Mouse (Mus musculus): ENCODE measurements around the gene Zdhhc23. TPM values are rescaled to one million over a fixed set of nuclear protein-coding genes. Genes with fewer than 3 reads are reported as not detected.
A peak's percentile ranks its signal among the peaks of the same experiment; 100 is the strongest.

The Zdhhc23 gene
- polyA plus RNA-seq, 1 experiment from 2014 or later: 2.7 TPM

DNA sequence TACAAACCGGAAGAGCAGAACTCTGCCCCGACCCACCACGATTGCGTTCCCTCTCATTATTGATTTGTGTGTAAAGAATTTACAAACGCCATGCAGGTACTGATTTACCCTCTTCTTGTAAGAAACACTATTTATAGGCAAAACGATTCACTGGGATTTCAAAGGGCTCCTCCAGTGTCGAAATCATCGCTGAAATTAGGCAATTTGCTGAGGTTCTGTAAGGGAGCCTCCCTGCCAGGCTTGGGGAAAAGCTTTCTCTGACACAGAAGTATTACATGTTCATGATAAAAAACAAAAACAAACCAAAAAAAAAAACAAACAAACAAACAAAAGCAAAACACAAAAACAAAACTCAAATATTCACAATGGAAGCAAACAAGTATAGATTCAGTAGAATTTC is 19.5 kb upstream of the Zdhhc23 start:
- Histone ChIP-seq H3K27me3 (replicated peaks) (no peaks in the 10 kb centered on the region), H3K27ac (no peak overlapping the region), H3K36me3 (no peaks in the 10 kb centered on the region), H3K4me2 (replicated peaks) (no peak overlapping the region), H3K4me1 (replicated peaks) (no peaks in the 10 kb centered on the region), H3K9me3 (no peaks in the 10 kb centered on the region), H3K9ac (no peak overlapping the region), H3K4me3 (replicated peaks) (no peak overlapping the region)
- ATAC-seq: no peak
- WGBS: 79% methylated on average over 8 of the region's 8 CpGs

DNA sequence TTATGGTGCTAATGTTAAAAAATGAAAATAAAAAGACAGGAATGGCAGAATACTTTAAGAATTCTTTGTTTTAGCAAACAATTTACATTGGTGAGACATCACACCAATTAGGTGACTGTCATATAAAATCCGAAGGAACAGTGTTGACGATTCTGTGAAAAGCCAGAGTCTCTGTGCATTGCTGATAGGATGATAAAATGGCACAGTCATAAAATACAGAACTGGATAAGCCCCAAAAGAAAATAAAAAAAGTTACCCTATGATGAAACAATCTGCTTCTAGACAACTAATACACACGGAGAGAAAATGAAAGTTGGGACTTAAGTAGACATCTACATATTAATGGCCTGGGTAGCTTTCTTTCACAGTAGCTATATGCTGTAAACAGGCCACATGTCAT is 15.0 kb upstream of the Zdhhc23 start:
- Histone ChIP-seq H3K36me3 (no peaks in the 10 kb centered on the region), H3K27ac (no peak overlapping the region), H3K4me2 (replicated peaks) (no peak overlapping the region), H3K4me1 (replicated peaks) (no peaks in the 10 kb centered on the region), H3K9me3 (no peaks in the 10 kb centered on the region), H3K9ac (no peak overlapping the region), H3K27me3 (replicated peaks) (no peaks in the 10 kb centered on the region), H3K4me3 (replicated peaks) (no peak overlapping the region)
- 70% methylated on average over 3 of the region's 3 CpGs for WGBS
- no peak for ATAC-seq

DNA sequence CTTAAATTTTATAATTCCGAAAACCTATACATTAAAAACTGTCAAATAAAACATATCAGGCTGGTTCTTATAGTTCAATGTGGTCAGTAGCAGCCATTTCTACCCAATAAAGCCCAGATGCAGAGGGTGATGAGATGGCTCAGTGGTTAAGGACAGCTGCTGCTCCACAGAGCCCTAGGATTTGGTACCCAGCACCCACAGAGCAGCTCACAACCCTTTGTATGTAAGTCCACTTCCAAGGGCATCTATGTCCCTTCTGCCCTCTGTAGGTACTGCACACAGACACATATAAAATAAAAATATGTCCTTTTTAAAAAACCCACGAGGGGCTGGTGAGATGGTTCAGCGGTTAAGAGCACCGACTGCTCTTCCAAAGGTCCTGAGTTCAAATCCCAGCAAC is 6.7 kb upstream of the Zdhhc23 start:
- no peak for ATAC-seq
- Histone ChIP-seq H3K9ac (no peak overlapping the region), H3K9me3 (no peaks in the 10 kb centered on the region), H3K27ac (no peak overlapping the region), H3K4me1 (replicated peaks) (no peaks in the 10 kb centered on the region), H3K36me3 (no peaks in the 10 kb centered on the region), H3K27me3 (replicated peaks) (no peaks in the 10 kb centered on the region), H3K4me2 (replicated peaks) (no peak overlapping the region), H3K4me3 (replicated peaks) (no peak overlapping the region)
- WGBS: 94% methylated on average over 4 of the region's 4 CpGs

DNA sequence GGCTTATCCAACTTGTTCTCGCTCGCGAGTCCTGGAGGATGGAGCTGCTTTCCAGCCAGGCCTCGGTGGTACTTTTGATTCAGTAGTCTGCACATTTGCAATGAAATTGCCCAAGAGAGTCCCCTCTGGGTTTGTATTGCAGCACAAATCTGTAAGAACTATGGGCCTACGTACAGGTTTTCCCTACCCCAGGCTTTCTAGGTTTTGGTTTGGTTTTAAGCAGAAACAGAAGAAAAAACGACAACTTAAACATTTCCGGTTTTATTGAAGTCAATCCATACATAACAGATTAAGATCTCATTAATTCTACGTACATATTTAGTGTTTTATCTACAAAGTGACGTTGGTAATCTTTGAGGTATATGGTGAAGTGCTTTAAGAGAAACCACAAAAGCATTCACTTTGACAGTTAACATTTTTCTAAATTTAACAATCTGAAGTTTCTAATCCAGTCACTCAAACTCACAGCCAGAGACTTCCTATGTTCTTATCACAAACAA is 569 bp upstream of the Zdhhc23 start:
- Histone ChIP-seq H3K4me1 (replicated peaks) (0 out of 2 replicates have a peak, but pooled peaks cover 4% of the 10 kb centered on the region), H3K27me3 (replicated peaks) (peaks cover 6% of the 10 kb centered on the region), H3K27ac (no peak overlapping the region), H3K36me3 (no peaks in the 10 kb centered on the region), H3K4me2 (replicated peaks) (peak overlapping the region; percentile 99), H3K9ac (peak overlapping the region; percentile 59), H3K4me3 (replicated peaks) (peak overlapping the region; percentile 70), H3K9me3 (no peaks in the 10 kb centered on the region)
- 26% methylated on average over 9 of the region's 9 CpGs for WGBS
- no peak for ATAC-seq

DNA sequence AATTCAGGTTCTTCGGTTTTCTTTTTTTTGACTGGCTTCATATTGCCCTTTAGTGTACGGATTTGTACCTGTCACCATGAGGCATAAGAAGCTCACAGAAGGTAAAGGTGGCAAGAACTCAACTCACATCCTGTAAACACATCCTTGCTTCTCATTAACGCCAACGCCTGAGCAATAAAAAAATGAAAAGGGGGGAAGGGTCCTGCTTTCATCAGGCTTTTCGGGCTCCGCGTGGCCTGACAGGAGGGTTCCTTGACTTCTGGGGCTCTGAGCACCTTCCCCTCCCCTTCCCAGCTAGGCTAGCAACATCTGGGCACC is 622 bp downstream of the Zdhhc23 start:
- Histone ChIP-seq H3K27ac (no peak overlapping the region), H3K4me1 (replicated peaks) (0 out of 2 replicates have a peak, but pooled peaks cover 4% of the 10 kb centered on the region), H3K4me2 (replicated peaks) (peak overlapping the region; percentile 99), H3K4me3 (replicated peaks) (peak overlapping the region; percentile 70), H3K9ac (peak overlapping the region; percentile 59; the same call in 1 of the 2 replicates), H3K27me3 (replicated peaks) (peaks cover 6% of the 10 kb centered on the region), H3K9me3 (no peaks in the 10 kb centered on the region), H3K36me3 (no peaks in the 10 kb centered on the region)
- ATAC-seq: no peak
- WGBS: 19% methylated on average over 7 of the region's 7 CpGs

DNA sequence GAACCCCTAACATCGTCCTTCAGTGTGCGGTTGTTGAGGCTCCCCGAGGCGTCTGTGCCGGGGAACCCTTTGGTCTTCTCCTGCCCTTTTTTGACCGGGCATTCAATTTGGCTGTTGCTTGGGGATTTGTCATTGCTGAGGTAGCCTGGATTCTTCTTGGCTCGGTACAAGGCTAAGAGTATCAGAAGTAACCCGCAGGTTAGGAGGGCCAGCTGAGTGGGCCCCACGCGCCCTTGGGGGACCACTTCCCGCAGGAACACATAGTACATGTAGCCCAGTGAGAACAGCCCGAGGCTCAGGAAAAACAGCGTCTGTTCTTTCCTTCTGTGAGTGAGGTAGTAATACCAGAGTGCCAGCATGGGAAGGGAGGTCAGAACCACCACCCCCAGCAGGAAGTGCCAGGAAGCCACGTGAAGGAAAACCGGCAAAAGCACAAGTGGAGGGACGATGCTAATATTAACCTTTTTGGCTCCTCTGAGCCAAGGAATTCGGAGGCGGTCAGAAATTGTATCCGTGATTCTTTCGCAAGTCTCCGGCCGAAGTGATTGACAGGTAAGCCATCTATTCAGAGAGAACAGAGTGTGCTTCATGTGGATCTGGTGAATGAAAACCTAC is 5.9 kb downstream of the Zdhhc23 start:
- Histone ChIP-seq H3K4me2 (replicated peaks) (no peak overlapping the region), H3K4me1 (replicated peaks) (no peaks in the 10 kb centered on the region), H3K9ac (no peak overlapping the region), H3K36me3 (no peaks in the 10 kb centered on the region), H3K27me3 (replicated peaks) (no peaks in the 10 kb centered on the region), H3K4me3 (replicated peaks) (no peak overlapping the region), H3K27ac (no peak overlapping the region), H3K9me3 (no peaks in the 10 kb centered on the region)
- WGBS: 85% methylated on average over 22 of the region's 22 CpGs
- ATAC-seq: no peak

DNA sequence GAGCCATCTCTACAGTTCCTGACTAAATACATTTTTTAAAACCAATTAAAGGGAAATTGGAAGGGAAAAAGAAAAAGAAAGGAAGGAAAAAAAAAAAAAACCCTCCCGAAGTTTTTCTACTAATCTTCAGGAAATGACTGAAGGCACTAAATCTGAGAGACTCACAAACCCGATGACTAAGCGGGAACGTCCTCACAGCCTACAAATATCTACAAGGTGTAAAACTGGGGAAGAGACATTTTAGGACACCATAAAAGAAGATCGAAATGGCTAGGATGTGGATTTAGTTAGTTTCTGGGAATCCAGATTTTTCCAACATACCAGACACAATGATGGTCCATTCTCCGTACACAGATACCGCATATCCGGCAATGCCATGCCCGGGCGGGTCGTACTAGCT is 6.4 kb downstream of the Zdhhc23 start:
- H3K27me3 ChIP-seq (replicated peaks): no peaks in the 10 kb centered on the region
- H3K9me3 ChIP-seq: no peaks in the 10 kb centered on the region
- H3K9ac ChIP-seq: no peak overlapping the region
- no peak overlapping the region for H3K4me3 ChIP-seq (replicated peaks)
- no peaks in the 10 kb centered on the region for H3K36me3 ChIP-seq
- no peaks in the 10 kb centered on the region for H3K4me1 ChIP-seq (replicated peaks)
- no peak overlapping the region for H3K27ac ChIP-seq
- no peak for ATAC-seq
- 87% methylated on average over 11 of the region's 11 CpGs for WGBS
- H3K4me2 ChIP-seq (replicated peaks): no peak overlapping the region

DNA sequence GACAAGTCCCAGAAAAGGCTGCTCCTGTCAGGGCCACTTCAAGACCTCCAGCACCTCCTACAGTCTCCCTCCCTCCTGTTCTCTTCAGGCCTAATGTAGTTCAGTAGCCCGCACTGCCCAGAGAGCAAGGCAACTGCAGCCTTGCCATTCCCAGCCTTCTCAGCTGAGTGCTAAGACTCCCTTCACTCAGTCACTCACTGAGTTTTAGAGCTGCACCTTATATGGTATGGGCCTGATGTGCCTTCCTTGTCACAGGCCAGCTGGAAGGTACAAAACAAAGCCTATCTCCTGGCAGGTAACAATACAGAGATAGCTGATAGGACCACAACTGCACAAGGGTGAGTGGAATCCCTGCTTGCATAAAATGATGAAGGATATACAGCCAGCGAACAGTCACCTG is 7.2 kb downstream of the Zdhhc23 start:
- ATAC-seq: no peak
- no peak overlapping the region for H3K9ac ChIP-seq
- H3K4me1 ChIP-seq (replicated peaks): no peaks in the 10 kb centered on the region
- H3K27ac ChIP-seq: no peak overlapping the region
- no peak overlapping the region for H3K4me3 ChIP-seq (replicated peaks)
- no peaks in the 10 kb centered on the region for H3K36me3 ChIP-seq
- no peaks in the 10 kb centered on the region for H3K9me3 ChIP-seq
- 87% methylated on average over 2 of the region's 2 CpGs for WGBS
- H3K4me2 ChIP-seq (replicated peaks): no peak overlapping the region
- no peaks in the 10 kb centered on the region for H3K27me3 ChIP-seq (replicated peaks)

DNA sequence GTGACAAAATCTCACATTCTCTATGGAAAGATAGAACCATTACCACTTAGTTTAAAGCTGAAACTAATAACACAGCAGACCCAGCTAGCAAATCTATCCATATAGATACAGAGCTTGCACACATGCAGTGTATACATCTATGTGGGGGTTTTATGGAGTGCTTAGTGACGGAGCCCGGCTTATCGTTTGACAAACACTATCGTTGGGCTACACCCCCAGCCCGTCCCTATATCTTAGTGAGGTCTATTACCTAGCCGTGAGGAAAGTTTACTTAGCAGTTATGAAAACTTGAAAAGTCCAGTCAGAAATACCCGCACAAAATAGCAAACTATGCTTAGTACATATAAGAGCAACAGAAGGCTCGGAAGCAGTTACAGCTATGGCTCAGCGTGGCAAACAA is 7.8 kb downstream of the Zdhhc23 start:
- 62% methylated on average over 9 of the region's 9 CpGs for WGBS
- Histone ChIP-seq H3K4me1 (replicated peaks) (no peaks in the 10 kb centered on the region), H3K27me3 (replicated peaks) (no peaks in the 10 kb centered on the region), H3K9me3 (no peaks in the 10 kb centered on the region), H3K36me3 (no peaks in the 10 kb centered on the region), H3K9ac (no peak overlapping the region), H3K4me3 (replicated peaks) (no peak overlapping the region), H3K4me2 (replicated peaks) (no peak overlapping the region), H3K27ac (no peak overlapping the region)
- ATAC-seq: peak; percentile 61; the same call in 1 of the 2 replicates

DNA sequence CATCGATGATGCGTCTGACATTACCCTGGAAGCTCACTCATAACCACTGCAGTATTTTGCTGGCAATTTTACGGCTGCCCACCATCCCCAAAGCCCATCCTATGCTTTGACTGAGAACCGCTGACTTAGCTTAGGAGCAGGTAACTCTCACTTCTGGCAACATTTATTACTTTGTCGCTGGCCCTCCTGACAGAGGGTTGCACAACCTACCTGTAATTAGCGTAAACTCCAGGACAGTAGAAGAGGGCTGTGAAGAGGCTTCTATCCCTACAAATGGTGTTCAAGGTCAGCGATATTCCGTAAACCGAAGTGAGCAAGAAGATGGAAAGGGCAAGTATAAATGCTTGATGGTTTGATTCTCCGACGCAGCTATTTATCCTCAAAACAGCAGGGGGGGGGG is 8.4 kb downstream of the Zdhhc23 start:
- Histone ChIP-seq H3K9ac (no peak overlapping the region), H3K9me3 (no peaks in the 10 kb centered on the region), H3K4me1 (replicated peaks) (no peaks in the 10 kb centered on the region), H3K4me3 (replicated peaks) (no peak overlapping the region), H3K36me3 (no peaks in the 10 kb centered on the region), H3K4me2 (replicated peaks) (no peak overlapping the region), H3K27ac (no peak overlapping the region), H3K27me3 (replicated peaks) (no peaks in the 10 kb centered on the region)
- WGBS: 85% methylated on average over 11 of the region's 11 CpGs
- ATAC-seq: peak; percentile 64

DNA sequence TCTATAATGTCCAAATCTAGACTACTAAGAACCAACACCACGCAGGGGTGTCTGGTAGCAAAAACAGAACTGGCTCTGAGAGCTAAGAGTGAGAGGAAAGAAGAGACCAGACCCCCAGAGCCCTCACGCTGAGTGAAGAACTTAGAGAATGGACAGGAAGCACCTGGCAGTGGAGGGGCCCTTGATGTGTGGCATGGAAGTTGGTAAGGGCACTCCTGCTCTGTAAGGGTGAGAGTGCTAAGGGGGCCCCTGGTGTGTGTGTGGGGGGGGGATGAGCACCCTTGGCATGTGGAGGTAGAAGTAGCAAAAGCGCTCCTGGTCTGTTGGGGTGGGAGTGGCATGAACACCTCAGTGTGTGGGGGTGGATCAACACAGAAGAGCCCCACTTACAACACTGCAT is 9.2 kb downstream of the Zdhhc23 start:
- no peak overlapping the region for H3K9ac ChIP-seq
- H3K4me1 ChIP-seq (replicated peaks): no peaks in the 10 kb centered on the region
- H3K27me3 ChIP-seq (replicated peaks): no peaks in the 10 kb centered on the region
- H3K27ac ChIP-seq: no peak overlapping the region
- no peak overlapping the region for H3K4me3 ChIP-seq (replicated peaks)
- H3K9me3 ChIP-seq: no peaks in the 10 kb centered on the region
- no peak overlapping the region for H3K4me2 ChIP-seq (replicated peaks)
- no peak for ATAC-seq
- H3K36me3 ChIP-seq: no peaks in the 10 kb centered on the region
- WGBS: 75% methylated on average over 3 of the region's 3 CpGs

DNA sequence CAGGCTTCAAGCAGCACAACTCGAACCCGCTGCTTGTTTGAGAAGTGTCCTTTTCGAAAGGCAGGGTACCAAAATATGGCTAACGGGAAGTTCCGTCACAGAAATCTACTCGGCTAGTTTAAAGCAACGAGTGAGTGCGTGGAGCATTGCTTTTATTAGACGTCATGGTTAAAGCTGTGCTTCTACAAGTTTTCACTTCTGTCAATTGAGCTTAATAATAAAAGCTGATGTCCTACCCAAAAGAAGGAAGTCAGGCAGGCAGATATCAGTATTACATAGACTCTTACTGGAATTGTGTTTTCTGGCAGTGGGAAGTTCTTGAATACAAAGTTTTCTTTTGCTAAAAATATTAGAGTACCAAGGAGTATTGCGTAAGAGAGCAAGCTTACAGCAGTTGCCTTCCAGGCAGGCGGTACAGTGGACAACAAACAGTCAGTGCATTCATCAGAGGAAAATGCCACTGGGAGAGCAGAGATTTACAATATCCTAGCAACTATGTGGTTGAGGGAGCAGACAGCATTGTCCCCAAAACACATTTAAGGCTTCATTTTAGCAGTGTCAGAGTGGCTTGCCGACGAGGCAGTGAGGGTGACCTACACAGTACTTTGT is 13.7 kb downstream of the Zdhhc23 start:
- 83% methylated on average over 13 of the region's 13 CpGs for WGBS
- no peak for ATAC-seq
- H3K9ac ChIP-seq: no peak overlapping the region
- no peaks in the 10 kb centered on the region for H3K36me3 ChIP-seq
- no peak overlapping the region for H3K4me2 ChIP-seq (replicated peaks)
- no peak overlapping the region for H3K4me3 ChIP-seq (replicated peaks)
- H3K4me1 ChIP-seq (replicated peaks): no peaks in the 10 kb centered on the region
- no peaks in the 10 kb centered on the region for H3K27me3 ChIP-seq (replicated peaks)
- no peaks in the 10 kb centered on the region for H3K9me3 ChIP-seq
- H3K27ac ChIP-seq: no peak overlapping the region

DNA sequence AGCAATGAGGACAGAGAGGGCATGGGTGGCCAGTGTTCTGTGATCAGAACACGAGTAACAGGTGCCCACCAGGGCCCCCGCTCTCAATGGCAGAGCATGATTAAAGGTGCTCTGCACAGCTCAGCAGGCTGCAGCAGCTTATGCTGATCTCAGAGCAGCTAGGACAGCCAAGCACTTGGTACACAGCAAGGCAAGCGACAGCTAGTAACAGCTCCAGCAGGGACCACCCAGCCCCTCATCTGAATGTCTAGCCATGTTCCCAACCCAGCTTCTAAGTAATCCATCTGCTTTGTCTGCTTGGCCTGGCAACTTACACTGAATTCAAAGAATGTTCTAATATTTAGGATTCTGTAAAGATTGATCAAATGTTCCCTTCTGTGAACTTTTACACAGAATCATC is 15.8 kb downstream of the Zdhhc23 start:
- 80% methylated on average over 3 of the region's 3 CpGs for WGBS
- no peaks in the 10 kb centered on the region for H3K36me3 ChIP-seq

More for the DNA sequence above, 15.8 kb downstream of the Zdhhc23 start:
- Histone ChIP-seq H3K4me3 (replicated peaks) (no peak overlapping the region), H3K27ac (no peak overlapping the region), H3K9ac (no peak overlapping the region), H3K27me3 (replicated peaks) (no peaks in the 10 kb centered on the region), H3K9me3 (no peaks in the 10 kb centered on the region), H3K4me2 (replicated peaks) (no peak overlapping the region), H3K4me1 (replicated peaks) (no peaks in the 10 kb centered on the region)
- ATAC-seq: no peak

All from intestine, embryonic 15.5 days (tissue).